Mouse (Mus musculus) megakaryocyte, embryonic 14.5 days (primary cell): ENCODE data around the gene Tgfbr2.

Experiments
- FLI1 ChIP-seq: IDR thresholded peaks from 2 replicates; pipeline ENCODE4 v1.6.1; 2012; ENCODE audit warnings: low read length, inconsistent platforms, mixed read lengths
- GATA1 ChIP-seq: IDR thresholded peaks from 3 replicates; pipeline ENCODE4 v1.6.1; 2012; ENCODE audit warnings: mixed read lengths, low read length, inconsistent platforms, borderline replicate concordance

DNA sequence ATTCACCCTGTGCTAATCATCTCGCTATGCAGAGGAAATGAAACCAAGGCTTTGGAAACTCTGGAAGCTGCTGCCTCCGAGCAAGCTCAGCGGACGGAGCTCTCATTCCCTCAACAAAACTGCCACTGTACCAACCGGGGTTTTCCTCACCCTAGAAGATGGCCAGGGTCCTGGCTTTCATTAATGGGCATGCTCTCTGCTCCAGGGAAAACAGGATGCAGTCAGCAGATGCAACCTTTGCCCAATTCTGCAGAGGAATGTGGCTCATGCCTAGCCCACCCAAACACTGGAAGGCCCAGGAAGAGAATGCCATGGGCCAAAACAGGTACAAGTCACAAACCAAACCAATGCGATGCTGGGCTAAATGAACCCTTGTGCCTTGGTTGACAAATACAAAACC lies 8.8 kb downstream of the Tgfbr2 start:
- no peak for TF ChIP-seq GATA1
- TF ChIP-seq FLI1: no peak
